Mouse (Mus musculus) monocyte, adult 2 months (primary cell): Measurements from ENCODE around the gene Gpatch3.
A peak's percentile ranks its signal among the peaks of the same experiment; 100 is the strongest.

ENCODE experiments used
- DNase-seq, 2 experiments: peaks; one replicate each; pipeline ENCODE4 v3.0.0; 2022; ENCODE audit warnings: low spot score in 2 of 2, low read depth in 1 of 2

Gpatch3 gene

DNA sequence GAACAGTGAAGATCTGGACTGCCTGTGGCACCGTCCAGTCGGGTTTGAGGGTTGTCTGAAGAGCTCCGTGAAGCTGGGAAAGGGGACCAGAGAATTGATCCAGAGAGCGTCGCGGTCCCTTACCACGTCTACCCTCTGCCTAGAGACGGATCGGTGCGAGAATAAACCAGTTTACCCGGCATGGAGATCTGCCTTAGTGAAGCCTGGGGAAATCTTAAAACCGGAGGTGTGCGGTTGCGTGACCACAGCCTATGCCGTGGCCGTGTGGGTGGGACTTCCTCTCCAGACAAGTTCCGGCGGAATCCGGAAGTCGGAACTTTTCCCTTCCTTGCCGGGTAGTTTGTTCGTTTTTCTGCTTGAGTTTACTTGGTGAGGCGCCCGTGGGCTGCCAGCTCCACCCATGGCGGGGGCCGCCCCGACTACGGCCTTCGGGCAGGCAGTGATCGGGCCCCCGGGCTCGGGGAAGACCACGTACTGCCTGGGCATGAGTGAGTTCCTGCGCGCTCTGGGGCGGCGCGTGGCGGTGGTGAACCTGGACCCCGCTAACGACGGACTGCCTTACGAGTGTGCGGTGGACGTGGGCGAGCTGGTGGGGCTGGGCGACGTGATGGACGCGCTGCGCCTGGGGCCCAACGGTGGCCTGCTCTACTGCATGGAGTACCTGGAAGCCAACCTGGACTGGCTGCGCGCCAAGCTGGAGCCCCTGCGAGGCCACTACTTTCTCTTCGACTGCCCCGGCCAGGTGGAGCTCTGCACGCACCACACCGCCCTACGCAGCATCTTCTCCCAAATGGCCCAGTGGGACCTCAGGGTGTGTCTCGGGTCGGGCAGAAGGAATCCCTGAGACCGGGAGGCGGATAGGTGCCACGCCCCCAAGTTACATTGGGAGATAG, 9.8 kb downstream of the Gpatch3 start, which contains the start of gene Gpn2:
Gene Gpn2 (plus strand): TSS at position 304 of the 893 bp plus-strand sequence.
- DNase-seq, result peak in 1 of 2 experiments; percentile 69

GRCm38 (mm10) chr4:133592570-133592969, 18.0 kb downstream of the Gpatch3 start:
- DNase-seq, result peak in 1 of 2 experiments; percentile 44

GRCm38 (mm10) chr4:133595538-133595937, 21.0 kb downstream of the Gpatch3 start:
- DNase-seq, result no peak

- no peak for DNase-seq
These were observed 21.5 kb downstream of the Gpatch3 start for GRCm38 (mm10) chr4:133596084-133596483.

- DNase-seq, result no peak
These were observed 24.1 kb downstream of the Gpatch3 start for GRCm38 (mm10) chr4:133598616-133599015.

GRCm38 (mm10) chr4:133599116-133599515, 24.6 kb downstream of the Gpatch3 start:
- no peak for DNase-seq

- peak; percentile 47 to 73 for DNase-seq
These were observed 25.1 kb downstream of the Gpatch3 start for GRCm38 (mm10) chr4:133599571-133600073.

- no peak for DNase-seq
These were observed 25.8 kb downstream of the Gpatch3 start for GRCm38 (mm10) chr4:133600306-133600705.

DNA sequence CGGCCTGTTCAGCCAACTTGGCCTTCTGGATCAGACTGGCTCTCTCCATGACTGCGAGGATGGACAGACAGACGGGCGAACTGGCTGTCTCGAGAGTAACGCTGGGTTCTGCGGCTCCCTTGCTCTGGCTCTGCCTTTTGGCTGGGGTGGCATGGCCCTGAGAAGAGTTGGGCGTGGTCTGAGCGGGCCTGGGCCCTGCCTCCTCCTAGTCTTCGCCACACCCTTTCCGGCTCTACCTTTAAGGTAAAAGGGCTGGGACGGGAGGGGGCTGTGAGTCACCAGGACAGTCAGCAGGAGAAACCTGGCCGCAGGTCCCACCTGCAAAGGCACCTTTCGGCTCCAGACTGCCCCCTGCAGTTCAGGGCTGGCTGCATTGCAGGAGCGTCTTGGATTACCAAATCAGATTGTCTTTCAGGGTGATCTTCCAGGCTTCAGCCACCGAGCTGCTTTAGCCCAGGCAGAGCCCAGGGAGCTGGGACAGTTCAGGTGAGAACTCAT, 27.2 kb downstream of the Gpatch3 start, which contains the start of gene Sfn:
Gene Sfn (minus strand): TSS at position 448 of the 498 bp plus-strand sequence.
- DNase-seq, result no peak

DNA sequence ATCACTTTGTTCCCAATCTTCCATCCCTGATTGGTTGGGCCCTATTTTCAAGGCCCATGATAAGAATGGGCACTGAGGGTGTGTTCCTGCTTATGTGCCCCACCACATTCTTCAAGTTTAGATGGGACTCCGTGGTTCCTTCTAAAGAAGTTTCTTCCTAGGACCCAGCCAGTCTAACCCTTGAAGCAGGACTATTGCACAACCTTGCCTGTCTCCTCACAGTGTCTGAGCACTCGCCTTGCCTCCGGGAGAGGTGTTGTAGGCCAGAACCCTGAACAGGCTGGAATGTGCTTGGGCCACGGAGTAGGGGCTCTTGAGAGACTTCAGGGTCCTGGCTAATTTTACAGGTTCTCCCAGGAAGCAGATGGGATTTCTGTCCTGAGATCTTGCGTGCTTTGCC, 28.5 kb downstream of the Gpatch3 start:
- no peak for DNase-seq

GRCm38 (mm10) chr4:133604175-133604574, 29.6 kb downstream of the Gpatch3 start:
- DNase-seq, result no peak

DNA sequence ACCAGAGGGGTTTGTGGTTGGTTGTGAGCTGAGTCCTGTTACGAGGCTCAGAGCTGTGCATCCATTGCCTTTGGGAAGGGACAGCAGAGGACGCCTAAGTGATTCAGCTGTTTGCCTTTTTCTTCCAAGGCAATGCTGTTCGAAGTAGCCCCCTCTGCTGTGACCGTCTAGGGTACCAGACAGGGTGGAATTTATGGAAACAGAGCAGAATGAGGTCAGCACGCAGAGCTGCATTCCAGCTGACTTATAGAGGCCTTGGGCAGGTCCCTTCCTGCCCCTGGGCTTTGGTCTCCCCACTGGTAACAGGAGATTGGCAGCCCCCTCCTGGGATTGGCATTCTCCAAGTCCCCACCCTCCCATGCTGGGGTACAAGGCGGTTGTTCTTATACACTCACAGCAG, 30.3 kb downstream of the Gpatch3 start:
- no peak for DNase-seq

DNA sequence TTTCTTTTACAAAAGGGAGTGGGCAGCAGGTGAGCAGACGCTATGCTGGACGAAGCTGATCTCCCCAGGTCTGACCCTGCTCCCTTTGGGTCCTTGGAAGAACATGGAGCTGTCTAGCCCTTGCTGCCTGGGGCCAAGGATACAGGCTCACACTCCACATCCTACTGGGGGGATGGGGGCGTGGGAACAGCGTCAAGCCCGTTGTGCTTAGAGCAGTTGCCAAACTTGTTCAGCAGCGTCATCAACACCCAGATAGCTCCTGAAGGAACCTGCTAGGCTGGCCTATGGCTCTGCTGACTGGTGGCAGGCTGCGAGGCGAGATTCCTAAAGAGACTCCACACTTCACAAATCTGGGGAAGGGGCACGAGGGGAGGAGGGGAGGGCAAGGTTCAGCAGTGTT, 30.8 kb downstream of the Gpatch3 start:
- DNase-seq, result no peak

DNA sequence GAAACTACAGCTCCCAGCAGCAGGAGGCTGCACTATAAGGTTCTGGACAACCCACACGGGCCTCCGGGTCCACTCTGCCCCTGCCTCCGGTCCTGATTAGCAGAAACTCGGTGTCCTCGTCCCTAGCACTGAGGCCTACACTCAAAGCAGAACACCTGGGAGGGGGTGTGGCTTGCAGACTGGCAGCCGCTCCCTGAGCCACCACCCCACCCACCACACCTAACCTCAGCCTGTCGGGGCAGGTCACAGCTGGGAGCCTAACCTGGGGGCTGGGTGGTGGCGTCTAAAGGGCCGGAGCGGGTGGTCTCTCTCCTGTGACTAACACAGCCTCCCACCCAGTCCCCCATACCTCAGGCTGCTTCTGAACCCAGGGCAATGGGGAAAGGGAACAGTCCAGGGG, 32.7 kb downstream of the Gpatch3 start:
- no peak for DNase-seq

GRCm38 (mm10) chr4:133609719-133610118, 35.2 kb downstream of the Gpatch3 start:
- peak; percentile 61 to 75 for DNase-seq

DNA sequence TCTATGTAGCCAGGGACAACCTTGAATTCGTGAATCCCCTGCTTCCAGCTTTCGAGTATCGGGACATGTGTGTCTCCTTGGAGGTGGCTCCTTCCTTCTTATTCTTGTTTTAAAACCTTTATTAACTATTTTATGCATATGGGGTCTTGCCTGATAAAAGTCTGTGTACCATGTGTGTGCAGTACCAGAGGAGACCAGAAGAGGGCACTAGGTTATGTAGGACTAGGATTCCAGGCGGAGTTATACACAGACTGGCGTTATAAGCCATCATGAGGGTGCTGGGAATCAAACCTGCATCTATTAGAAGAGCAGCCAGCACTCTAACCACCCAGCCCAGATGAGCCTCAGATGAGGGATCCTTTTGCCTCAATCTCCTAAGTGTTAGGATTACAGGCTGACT, 37.3 kb downstream of the Gpatch3 start:
- DNase-seq, result no peak

GRCm38 (mm10) chr4:133612416-133612815, 37.9 kb downstream of the Gpatch3 start:
- DNase-seq, result no peak

GRCm38 (mm10) chr4:133613026-133613425, 38.5 kb downstream of the Gpatch3 start:
- DNase-seq, result no peak

GRCm38 (mm10) chr4:133613867-133614266, 39.3 kb downstream of the Gpatch3 start:
- DNase-seq, result no peak

- DNase-seq, result no peak
These were observed 39.8 kb downstream of the Gpatch3 start for GRCm38 (mm10) chr4:133614274-133614761.

- DNase-seq, result no peak
These were observed 40.9 kb downstream of the Gpatch3 start for GRCm38 (mm10) chr4:133615416-133615815.

DNA sequence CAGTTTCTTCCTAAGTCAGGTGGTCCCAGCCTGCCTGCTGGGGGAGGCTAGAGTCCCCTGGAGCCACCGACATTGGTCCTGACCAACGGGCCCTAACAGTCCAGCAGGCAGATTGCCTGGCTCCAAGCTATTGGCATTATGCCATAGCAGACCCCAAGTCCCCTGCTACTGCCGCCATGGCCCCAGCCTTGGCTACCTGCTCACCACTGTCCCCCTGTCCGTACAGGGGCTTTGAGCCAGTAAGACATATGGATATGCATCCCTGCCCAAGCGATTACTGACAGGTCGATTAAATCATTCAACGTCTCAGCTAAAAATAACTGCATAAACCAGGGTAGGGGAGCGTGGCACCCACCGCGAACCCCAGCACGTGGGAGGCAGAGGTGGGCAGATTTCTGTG, 43.4 kb downstream of the Gpatch3 start:
- DNase-seq, result no peak
